Mouse (Mus musculus): Measurements from ENCODE around the gene Epb41l2. TPM values are rescaled to one million over a fixed set of nuclear protein-coding genes. Genes with fewer than 3 reads are reported as not detected.

The Epb41l2 gene
- polyA plus RNA-seq (2015; fragmentation: Illumina TruSeq; extraction: RNeasy Lipid Tissue Mini Kit (QIAGEN cat#74804); ENCODE audit: low read depth, low replicate concordance): 76.6 TPM

DNA sequence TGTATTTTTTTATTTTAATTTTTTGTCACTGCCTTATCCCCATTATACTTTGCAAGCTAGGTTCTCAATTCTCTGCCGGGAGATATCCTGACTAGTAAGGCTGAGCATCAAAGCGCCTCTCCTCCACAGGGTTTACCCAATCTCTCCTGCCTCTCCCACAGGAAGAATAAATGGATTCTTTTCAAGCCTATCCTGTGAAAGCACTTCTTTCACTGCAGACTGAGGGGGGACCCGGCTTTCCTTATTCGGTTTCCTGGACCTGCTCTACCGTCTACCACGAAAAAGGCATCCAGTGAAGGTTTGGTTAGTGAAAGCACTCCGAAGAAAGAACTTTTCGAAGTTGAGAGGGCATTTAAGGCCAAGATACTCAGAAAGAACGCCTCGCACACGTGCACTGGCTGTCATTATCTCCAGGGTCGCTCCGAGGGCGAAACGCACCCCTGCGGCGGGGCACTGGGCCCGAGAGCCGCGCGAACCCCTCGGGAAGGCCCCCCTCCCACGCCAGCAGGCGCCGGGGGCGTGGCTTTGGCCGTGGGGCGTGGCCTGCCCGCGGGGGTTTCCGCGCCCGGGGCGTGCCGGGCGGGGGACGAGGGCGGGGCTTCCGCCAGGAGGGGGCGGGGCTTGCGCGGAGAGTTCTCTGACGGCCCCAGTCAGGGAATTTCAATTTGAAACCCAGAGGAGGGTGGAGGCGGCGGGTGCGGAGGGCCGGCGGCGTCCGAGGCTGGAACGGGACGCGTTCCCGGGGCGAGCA is at the start of gene Epb41l2:
Gene Epb41l2 (plus strand): TSS at position 591 of the 751 bp plus-strand sequence.

DNA sequence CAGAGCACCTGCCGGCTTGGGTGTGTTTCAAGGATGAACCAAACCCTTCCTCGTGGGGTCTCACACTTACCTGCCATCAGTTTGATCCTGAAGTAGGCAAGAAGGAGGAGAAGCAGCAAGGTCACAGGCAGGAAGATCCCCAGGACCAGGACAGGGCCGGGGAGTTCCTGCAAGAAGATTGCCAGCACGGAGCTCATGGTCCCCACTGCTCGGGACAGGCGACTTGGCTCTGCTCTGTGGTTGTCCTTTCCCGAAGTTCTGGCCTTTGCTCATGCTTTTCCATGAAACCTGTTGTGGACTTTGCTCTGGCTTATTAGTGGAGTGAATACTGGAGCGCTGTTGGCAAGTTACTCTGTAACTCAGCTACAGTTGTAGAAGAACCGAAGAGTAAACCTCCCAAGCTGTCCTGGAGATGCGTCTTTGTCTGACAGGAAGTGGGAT is 176.3 kb downstream of the Epb41l2 start, which contains the start of gene Smlr1:
Gene Smlr1 (minus strand): TSS at position 377 of the 441 bp plus-strand sequence.

Other genes with a start within 250 kb of the Epb41l2 start
- gene Akap7, start 51.9 kb upstream of the Epb41l2 start, polyA plus RNA-seq (2015; fragmentation: Illumina TruSeq; extraction: RNeasy Lipid Tissue Mini Kit (QIAGEN cat#74804); ENCODE audit: low read depth, low replicate concordance): 47.6 TPM
- gene Smlr1, start 176.5 kb downstream of the Epb41l2 start, polyA plus RNA-seq (2015; fragmentation: Illumina TruSeq; extraction: RNeasy Lipid Tissue Mini Kit (QIAGEN cat#74804); ENCODE audit: low read depth, low replicate concordance): not detected